Mouse (Mus musculus) heart, adult 2 months (tissue): Measurements from ENCODE around the gene Hrh2.

Source experiments
- CTCF ChIP-seq: fragments of 200-600 bp; IDR thresholded peaks from 2 replicates; pipeline ENCODE4 v1.8.1; 2022; ENCODE audit warnings: antibody characterized with exemption, mild to moderate bottlenecking, moderate library complexity
- EP300 ChIP-seq: fragments of 200-500 bp; IDR thresholded peaks from 2 replicates; pipeline ENCODE4 v1.6.1; 2011; ENCODE audit warnings: low read depth, low read length, control low read depth; ENCODE audit not compliant: insufficient read depth
- POLR2A ChIP-seq: fragments of 200-500 bp; IDR thresholded peaks from 2 replicates; pipeline ENCODE4 v1.6.1; 2011; ENCODE audit warnings: mild to moderate bottlenecking, low read depth, low read length, control low read depth; ENCODE audit not compliant: insufficient read depth

GRCm38 (mm10) chr13:54266472-54266871, 74.5 kb downstream of the Hrh2 start:
- no peak for TF ChIP-seq EP300
- TF ChIP-seq CTCF = no peak
- TF ChIP-seq POLR2A = no peak
